Mouse (Mus musculus): Measurements from ENCODE around the gene Kcnma1.

The Kcnma1 gene

DNA sequence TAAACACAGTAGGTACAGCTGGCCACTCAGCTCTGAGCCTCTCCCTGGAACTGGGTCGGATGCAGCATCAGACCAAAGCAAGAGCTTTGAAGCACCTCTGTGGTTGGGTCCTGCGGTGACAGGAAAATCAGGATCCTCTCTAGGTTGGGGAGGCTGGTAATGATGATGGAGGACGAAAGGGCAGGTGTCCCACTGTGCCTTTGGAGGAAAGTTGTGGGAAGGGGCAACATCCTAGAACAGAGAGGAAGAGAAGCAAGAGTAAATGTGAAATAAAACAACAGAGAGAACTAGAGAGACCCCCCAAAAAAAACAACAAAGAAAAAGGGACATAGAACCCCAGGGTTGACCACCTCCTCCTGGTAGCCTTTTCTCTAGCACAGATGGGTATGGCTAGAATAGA, at the start of gene Kcnma1:
TSS of gene Kcnma1 (minus strand) at position 101 of the 400 bp plus-strand sequence.
- no peak for DNase-seq

- DNase-seq = peak; percentile 14
Observed at GRCm38 (mm10) chr14:24059747-24060146, 45.5 kb upstream of the Kcnma1 start.

DNA sequence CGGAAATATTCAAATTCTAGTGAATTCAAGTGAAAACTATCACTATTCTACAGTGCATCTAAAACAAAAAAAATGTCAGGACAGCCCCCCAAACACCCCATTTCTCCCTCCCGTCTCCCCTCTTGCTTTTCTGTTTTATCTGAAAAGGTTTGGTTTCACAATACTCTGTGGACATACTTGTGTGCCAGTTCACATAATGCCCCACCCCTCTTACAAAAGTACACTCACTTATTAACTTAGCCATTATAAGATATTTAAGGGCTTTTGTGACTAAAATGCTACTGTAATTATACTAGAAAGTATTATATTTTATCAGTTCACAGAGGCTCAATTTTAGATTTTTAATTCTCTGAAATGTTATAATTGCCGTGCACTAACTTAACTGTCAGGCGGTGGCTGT, 45.0 kb upstream of the Kcnma1 start:
- DNase-seq = no peak

DNA sequence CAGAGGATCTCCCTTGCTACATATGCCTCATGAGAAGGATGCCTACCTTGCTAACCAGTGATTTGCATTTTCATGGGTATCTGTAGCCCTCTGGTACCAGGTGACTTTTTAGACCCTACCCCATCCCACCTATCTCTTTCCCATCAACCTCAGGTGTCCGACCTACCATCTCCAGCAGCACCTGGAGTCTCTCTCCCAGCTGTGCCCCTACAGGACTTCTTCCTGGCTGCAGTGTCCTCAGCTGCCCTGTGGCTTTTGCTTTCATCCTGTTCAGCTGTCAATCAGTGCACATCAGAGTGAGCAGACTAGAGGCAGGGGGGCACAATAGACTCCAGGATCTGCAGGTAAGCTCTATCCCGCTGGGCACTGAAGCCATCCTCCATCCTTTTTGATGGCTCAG, 37.5 kb upstream of the Kcnma1 start:
- DNase-seq = no peak

GRCm38 (mm10) chr14:24036609-24037008, 22.3 kb upstream of the Kcnma1 start:
- DNase-seq = no peak

DNA sequence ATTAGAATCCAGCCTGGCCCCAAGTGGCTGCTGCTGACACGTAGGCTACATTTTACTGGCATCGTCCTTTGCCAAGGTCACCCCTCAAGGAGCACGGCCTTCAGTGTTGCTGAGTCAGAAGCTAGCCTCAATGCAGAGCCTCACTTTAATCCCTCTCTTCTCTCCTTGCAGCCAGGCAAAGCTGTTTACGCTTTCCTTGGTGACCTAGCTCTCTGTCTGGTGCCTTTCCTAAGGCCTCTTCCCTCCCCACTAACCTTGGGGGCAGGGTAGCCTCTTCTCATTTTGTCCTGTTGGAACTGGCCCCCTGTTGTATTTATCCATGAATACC, 21.9 kb upstream of the Kcnma1 start:
- DNase-seq = no peak

GRCm38 (mm10) chr14:24035486-24036207, 21.4 kb upstream of the Kcnma1 start:
- DNase-seq = no peak

- DNase-seq = no peak
Observed at GRCm38 (mm10) chr14:24032876-24033389, 18.6 kb upstream of the Kcnma1 start.

GRCm38 (mm10) chr14:24032201-24032600, 17.9 kb upstream of the Kcnma1 start:
- no peak for DNase-seq

DNA sequence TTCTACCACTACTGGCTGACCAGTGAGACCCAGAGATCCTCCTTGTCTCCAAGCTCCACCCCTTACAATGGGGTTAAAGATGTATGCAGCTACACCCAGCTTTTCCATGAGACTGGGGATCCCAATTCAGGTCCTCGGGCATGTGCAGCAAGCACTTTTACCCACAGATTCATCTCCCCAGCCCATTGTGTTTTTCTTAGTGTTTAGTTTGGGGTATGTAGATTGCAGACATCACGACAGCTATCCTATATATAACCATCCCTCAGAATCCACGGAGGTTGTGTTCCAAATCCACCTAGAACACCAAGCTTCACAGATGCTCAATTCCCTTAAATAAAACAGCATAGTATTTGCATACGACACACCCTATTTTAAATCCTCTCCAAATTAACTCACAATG, 6.4 kb upstream of the Kcnma1 start:
- DNase-seq = no peak

DNA sequence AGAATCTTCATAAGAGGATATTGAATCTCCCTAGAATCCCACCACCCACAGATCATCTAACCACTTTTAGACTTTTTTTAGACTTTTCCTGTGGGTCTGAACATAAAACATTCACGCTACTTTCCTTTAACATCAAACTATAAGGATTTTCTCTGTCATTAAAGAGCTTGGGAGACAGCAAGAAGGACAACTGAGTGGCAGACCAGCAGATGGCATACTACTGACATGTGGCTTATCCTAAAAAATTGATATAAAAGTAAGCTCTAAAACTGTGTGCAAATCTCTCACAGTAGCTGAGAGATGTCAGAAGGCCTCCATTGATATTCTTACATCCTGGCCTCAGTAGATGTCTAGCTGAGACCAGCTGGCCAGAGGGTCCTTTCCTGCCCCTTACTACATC, 4.3 kb downstream of the Kcnma1 start:
- DNase-seq = no peak

- DNase-seq = peak; percentile 70
Observed at GRCm38 (mm10) chr14:24008252-24008651, 6.0 kb downstream of the Kcnma1 start.

GRCm38 (mm10) chr14:24006276-24006675, 8.0 kb downstream of the Kcnma1 start:
- DNase-seq = no peak

DNA sequence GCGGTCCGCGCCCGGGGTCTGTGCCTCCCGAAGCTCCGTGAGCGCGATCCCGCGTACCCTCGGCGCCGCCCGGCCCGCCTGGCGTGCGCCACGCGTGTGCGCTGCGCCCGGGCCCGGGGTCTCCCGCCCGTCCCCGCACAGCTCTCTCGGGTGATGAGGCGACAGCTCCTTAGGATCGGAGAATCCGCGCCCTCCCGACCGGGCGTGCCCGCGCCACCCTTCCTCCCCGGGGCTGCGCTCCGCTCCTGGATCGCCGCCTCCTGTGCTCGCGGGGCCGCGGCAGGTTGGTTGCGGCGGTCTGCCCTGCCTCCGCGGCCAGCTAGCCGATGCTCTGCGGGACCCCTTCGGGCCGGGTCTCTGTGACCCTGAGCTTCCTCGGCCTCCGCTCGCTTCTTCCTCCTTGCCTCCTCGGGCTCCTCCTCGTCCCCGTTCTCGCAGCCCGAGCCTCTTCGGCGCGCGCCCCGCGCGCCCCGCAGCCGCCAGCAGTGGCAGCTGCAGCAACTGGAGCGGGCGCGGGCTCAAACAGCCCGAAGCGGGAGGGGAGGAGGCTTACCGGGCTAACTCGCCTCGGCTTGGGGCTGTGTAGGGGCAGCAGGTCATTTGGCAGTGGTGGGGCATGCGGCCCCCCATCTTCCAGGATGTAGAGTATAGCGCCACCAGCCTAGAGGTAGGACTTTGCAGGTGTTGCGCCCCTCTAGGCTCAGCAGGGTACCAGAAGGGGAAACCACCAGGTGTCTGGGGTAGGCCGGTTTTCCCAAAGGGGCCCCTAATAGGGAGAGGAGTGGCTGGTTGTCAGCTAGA, 9.6 kb downstream of the Kcnma1 start:
- DNase-seq = peak; percentile 56

- peak; percentile 78 for DNase-seq
Observed at GRCm38 (mm10) chr14:24003450-24004381, 10.6 kb downstream of the Kcnma1 start.

- no peak for DNase-seq
Observed at GRCm38 (mm10) chr14:24002647-24003046, 11.6 kb downstream of the Kcnma1 start.

GRCm38 (mm10) chr14:23997912-23998311, 16.4 kb downstream of the Kcnma1 start:
- no peak for DNase-seq

- no peak for DNase-seq
Observed at GRCm38 (mm10) chr14:23995831-23996230, 18.5 kb downstream of the Kcnma1 start.

GRCm38 (mm10) chr14:23990871-23991270, 23.4 kb downstream of the Kcnma1 start:
- DNase-seq = no peak

DNA sequence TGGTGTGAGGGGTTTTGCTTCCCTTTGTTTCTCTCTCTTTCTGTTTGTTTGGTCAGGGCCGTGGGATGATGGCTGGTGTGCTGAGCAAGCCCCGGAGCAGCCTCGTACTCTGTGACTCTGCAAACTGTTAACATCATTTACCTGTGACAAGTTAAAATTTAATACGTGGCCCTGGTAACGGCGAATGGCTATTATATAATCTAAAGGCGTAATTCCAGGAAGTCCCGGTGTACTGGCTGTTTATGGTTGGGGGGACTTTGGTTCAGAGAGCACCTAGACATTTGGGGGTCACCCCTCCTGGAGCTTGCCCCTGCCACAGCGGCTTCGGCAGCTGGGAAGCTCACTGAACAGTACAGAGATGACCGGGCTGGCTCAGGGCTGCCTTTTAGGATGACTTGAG, 24.6 kb downstream of the Kcnma1 start:
- no peak for DNase-seq

DNA sequence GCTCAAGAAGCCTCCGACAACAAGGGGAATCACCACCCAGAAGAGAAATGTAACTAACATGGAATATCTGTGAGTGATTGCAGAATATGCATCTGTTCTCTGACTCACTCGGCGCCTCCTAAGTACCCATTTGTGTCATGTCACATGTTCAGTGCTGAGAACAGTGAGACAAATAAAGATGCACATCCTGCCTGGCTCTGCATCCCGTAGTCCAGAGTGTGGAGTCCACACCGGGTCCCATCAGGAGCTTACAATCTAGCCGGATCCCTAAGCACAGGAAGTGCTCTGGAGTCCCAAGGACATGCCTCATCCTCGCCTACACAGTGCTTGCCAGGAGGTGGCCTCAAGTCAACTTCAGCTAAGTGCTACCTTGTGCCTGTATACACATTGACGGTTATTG, 32.1 kb downstream of the Kcnma1 start:
- peak; percentile 72 for DNase-seq

- no peak for DNase-seq
Observed at GRCm38 (mm10) chr14:23974685-23975084, 39.6 kb downstream of the Kcnma1 start.

DNA sequence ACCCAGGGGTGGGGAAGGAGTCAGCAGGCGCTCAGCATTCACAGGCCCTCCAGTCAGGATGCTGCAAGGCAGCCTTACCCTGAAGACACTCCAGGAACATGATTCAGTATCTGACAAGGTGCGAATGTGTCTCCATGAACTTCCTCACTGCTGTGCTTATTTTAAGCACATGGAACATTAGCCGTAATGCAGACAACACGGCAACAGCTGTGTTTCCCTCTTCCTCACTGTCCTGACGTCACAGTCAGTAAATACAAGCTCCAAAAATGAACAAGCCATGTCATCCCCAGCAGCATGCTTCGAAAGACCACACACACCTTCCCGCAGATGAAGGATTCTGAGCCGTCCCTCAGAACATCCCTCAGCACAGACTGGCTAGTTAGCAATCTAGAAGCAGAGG, 47.8 kb downstream of the Kcnma1 start:
- peak; percentile 39 for DNase-seq
